Mouse (Mus musculus) central nervous system, embryonic 18 days (tissue): ENCODE data around the gene Gm17509. TPM values are rescaled to one million over a fixed set of nuclear protein-coding genes. Genes with fewer than 3 reads are reported as not detected.

Experiments used
- polyA plus RNA-seq: library from polyadenylated mRNA; depleted of rRNA; stranded (reverse); fragments of >200 nt; gene quantifications from 2 replicates; pipeline ENCODE4 v1.2.3, GENCODE M21; 2012; rRNA removed

The Gm17509 gene
- polyA plus RNA-seq: 0.67 and 0.93 TPM in 2 replicates

DNA sequence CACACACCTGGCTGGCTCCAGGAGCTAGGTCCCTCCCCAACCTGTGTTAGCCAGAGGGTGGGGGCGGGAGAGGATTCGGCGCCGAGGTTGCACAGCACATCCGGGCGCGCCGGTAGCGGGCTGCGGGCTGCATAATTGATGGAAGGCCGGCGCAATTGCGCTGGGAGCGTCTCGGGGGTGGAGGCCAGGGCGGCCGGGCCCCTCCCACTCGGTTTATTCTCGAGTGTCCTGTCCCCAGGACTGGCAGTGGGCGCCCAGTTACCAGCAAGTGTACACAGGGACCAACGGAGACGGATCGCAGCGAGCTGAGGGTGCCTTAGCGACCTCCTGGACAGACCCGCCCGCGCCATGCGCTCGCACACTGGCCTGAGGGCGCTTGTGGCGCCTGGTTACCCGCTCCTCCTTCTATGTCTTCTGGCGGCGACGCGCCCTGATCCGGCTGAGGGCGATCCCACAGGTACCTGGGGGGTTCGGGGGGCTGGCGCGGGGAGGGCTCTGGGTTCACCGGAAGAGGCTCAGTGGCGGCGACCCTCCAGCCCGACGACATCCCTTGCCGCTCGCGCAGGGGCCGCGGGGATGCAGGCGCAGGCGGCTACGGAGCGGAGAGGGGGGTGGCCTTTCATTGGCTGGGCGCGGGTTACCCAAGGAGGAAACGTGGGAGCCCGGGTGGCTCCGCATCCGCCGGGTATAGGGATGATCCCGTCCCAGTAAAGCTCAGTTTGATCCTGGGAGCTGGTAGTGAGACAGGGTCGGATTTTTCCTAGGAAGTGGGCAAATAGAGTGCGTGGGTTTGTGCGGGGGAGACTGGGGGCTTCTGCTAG is at the start of gene Gm17509:
Gm17509 (minus strand) TSS at position 575 of the 821 bp plus-strand sequence.

DNA sequence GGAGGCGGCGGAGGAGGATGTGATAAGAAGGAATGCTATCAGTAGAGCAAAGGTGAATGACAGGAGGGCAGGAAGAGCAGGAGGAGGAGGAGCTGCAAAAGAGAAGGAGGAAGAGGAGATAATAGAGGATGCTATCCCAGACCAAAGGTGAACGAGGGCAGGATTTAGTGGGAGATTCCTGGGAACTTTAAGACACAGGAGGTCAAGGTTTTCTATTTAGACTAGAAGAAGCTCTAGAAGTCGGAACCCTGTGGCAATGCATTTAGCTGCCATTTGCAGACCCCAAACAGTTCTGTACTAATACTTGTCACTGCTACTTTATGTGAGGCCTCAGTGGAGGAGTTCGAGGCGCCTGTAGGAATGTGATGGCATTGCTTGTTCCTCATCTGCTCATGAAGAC is 12.6 kb downstream of the Gm17509 start, which contains the start of gene Emb:
Emb (plus strand) TSS at position 301 of the 400 bp plus-strand sequence.

Other genes with a start within 250 kb of the Gm17509 start
- gene Parp8, start 195.5 kb downstream of the Gm17509 start, polyA plus RNA-seq: 62.1 and 67.5 TPM in 2 replicates
- 6.4 and 10.5 TPM in 2 replicates for gene Emb, start 12.5 kb downstream of the Gm17509 start, polyA plus RNA-seq